Comparison of ENCODE assay signal across 8 mouse cellular contexts in genomic region chr17:12790353-12791078, GRCm38 (mm10). TPM values are rescaled to one million over a fixed set of nuclear protein-coding genes. Genes with fewer than 3 reads are reported as not detected.
DNase-seq lines count a peak whose midpoint lies in the region; ATAC-seq and TF ChIP-seq lines count a peak whose summit lies in the region.

No protein-coding gene starts in this region.

- peaks cover 7% of the 10 kb centered on the region; the same call in 1 of the 2 replicates for H3K9me3 ChIP-seq in heart, embryonic 11.5 days (replicated peaks; ENCODE audit: control insufficient read depth, low read length)
- H3K9me3 ChIP-seq in midbrain, postnatal 0 days (ENCODE audit: low read length) = no peaks in the 10 kb centered on the region

- H3K4me3 ChIP-seq in heart, embryonic 11.5 days (ENCODE audit: low read depth, low read length) = no peak overlapping the region
- no peak overlapping the region for H3K4me3 ChIP-seq in midbrain, postnatal 0 days (ENCODE audit: low read depth, low read length)

- H3K36me3 ChIP-seq in heart, embryonic 11.5 days (ENCODE audit: control insufficient read depth, insufficient read depth, low read length) = peaks cover 15% of the 10 kb centered on the region
- no peaks in the 10 kb centered on the region for H3K36me3 ChIP-seq in midbrain, postnatal 0 days (ENCODE audit: insufficient read depth, low read length)

- no peak for TF ChIP-seq CTCF in midbrain, postnatal 0 days (IDR thresholded peaks at IDR 0.05)

- peak; percentile 88 for ATAC-seq in heart, embryonic 11.5 days (replicated peaks; ENCODE audit: insufficient number of reproducible peaks, low FRiP score, low TSS enrichment)
- peak; percentile 48 for ATAC-seq in midbrain, postnatal 0 days (ENCODE audit: low FRiP score)
- no peak for ATAC-seq in megakaryocyte progenitor cell, adult 5-6 weeks (replicated peaks; ENCODE audit: poor library complexity)

- peak; percentile 32 for DNase-seq in left cerebral cortex, postnatal 4 days
- DNase-seq in left cerebral cortex, postnatal 14 days (ENCODE audit: low spot score in 2 of 2) = no peak
- peak; percentile 42 to 59 for DNase-seq in kidney, postnatal 4 days
- peak; percentile 59 for DNase-seq in midbrain, postnatal 0 days (ENCODE audit: low spot score)
- DNase-seq in gastrocnemius, postnatal 36 days = no peak
- DNase-seq in frontal cortex, postnatal 10 days (ENCODE audit: low spot score in 2 of 2) = no peak

- peak overlapping the region; percentile 44; the same call in 1 of the 2 replicates for H3K9ac ChIP-seq in heart, embryonic 11.5 days (ENCODE audit: low read depth, low read length)
- H3K9ac ChIP-seq in midbrain, postnatal 0 days (replicated peaks; ENCODE audit: low read length, poor library complexity, severe bottlenecking) = no peak overlapping the region

- peak overlapping the region; percentile 29 for H3K4me2 ChIP-seq in heart, embryonic 11.5 days
- H3K4me2 ChIP-seq in midbrain, postnatal 0 days (ENCODE audit: low read depth, low read length, poor library complexity, severe bottlenecking) = no peak overlapping the region

- intact Hi-C loops in left cerebral cortex, postnatal 4 days (cut with DNase I) = no loop called here
- intact Hi-C loops in left cerebral cortex, postnatal 14 days (cut with DNase I) = no loop called here
- intact Hi-C loops in gastrocnemius, postnatal 36 days (cut with DNase I) = no loop called here

- 8% methylated on average over 10 of the region's 10 CpGs for WGBS in heart, embryonic 11.5 days (ENCODE audit: insufficient replicate concordance)
- WGBS in midbrain, postnatal 0 days = 10% methylated on average over 10 of the region's 10 CpGs

- H3K27me3 ChIP-seq in heart, embryonic 11.5 days (ENCODE audit: control insufficient read depth, insufficient read depth, low read length) = no peaks in the 10 kb centered on the region
- no peaks in the 10 kb centered on the region for H3K27me3 ChIP-seq in midbrain, postnatal 0 days (ENCODE audit: insufficient read depth, low read length)

- H3K27ac ChIP-seq in heart, embryonic 11.5 days (ENCODE audit: low read depth, low read length) = peak overlapping the region; percentile 98
- H3K27ac ChIP-seq in midbrain, postnatal 0 days (ENCODE audit: low read depth, low read length) = peak overlapping the region; percentile 57; the same call in 1 of the 2 replicates

- peaks cover 46% of the 10 kb centered on the region for H3K4me1 ChIP-seq in heart, embryonic 11.5 days (ENCODE audit: control insufficient read depth, insufficient read depth, low read length)
- peaks cover 9% of the 10 kb centered on the region; the same call in 1 of the 2 replicates for H3K4me1 ChIP-seq in midbrain, postnatal 0 days (ENCODE audit: insufficient read depth, low read length)

RNA-seq across cellular contexts. Expression of gene Igf2r, which starts 21.1 kb away (rescaled TPM):
- total RNA-seq in left cerebral cortex, postnatal 4 days (2021) = 10 to 100 TPM; 33.2 to 35.2 TPM
- total RNA-seq in left cerebral cortex, postnatal 14 days (2021) = 10 to 100 TPM; 25.8 to 25.9 TPM
- 199 and 238 TPM in 2 replicates for polyA plus RNA-seq in heart, embryonic 11.5 days (2014; fragmentation: Nextera tagmentation; extraction: Ambion mirVana)
- 31.7 and 44.2 TPM in 2 replicates for total RNA-seq in midbrain, postnatal 0 days (2014; rRNA removed)
- polyA plus RNA-seq in midbrain, postnatal 0 days (2015; fragmentation: Nextera tagmentation; extraction: Ambion mirVana) = 5.0 and 5.4 TPM in 2 replicates
- 10 to 100 TPM; 41.0 to 42.8 TPM for total RNA-seq in gastrocnemius, postnatal 36 days (2021)
- 1.2 and 2.6 TPM in 2 replicates for total RNA-seq in megakaryocyte progenitor cell, adult 5-6 weeks (2015)
- total RNA-seq in megakaryocyte progenitor cell, adult 5-6 weeks (2017) = 3.0 and 4.1 TPM in 2 replicates

Comparison
In these comparisons a context has a peak if more than half of its experiments do, and no peak if none do; other contexts are left out.
1. DNase-seq: peak in left cerebral cortex, postnatal 4 days (single experiment), kidney, postnatal 4 days (2 of 2) and midbrain, postnatal 0 days (single experiment); none in left cerebral cortex, postnatal 14 days (0 of 2), gastrocnemius, postnatal 36 days (0 of 2) and frontal cortex, postnatal 10 days (0 of 2).